Mouse (Mus musculus) liver, embryonic 11.5 days (tissue): Measurements from ENCODE around the gene Ntrk2. TPM values are rescaled to one million over a fixed set of nuclear protein-coding genes. Genes with fewer than 3 reads are reported as not detected.

Experiments used
- ATAC-seq: fragments of 200-750 bp; cut with Nextera tagmentation; replicated peaks from 2 replicates; pipeline ENCODE4 v1.8.0; 2017; ENCODE audit warnings: moderate number of reproducible peaks, mild to moderate bottlenecking, moderate TSS enrichment, moderate library complexity; ENCODE audit not compliant: low FRiP score
- DNase-seq: peaks from one replicate; pipeline ENCODE4 v3.0.0-alpha.2; 2017; ENCODE audit warnings: low spot score
- H3K27ac ChIP-seq: fragments of 300-500 bp; sonication (generic); 2 replicates; pipeline ENCODE4 v1.5.1; 2014; ENCODE audit warnings: mild to moderate bottlenecking, low read depth, low read length, control low read depth
- H3K27me3 ChIP-seq: fragments of 300-500 bp; sonication (generic); replicated peaks from 2 replicates; pipeline ENCODE4 v1.6.1; 2014; ENCODE audit warnings: low read length, mixed read lengths; ENCODE audit not compliant: control insufficient read depth, insufficient read depth
- H3K36me3 ChIP-seq: fragments of 300-500 bp; sonication (generic); 2 replicates; pipeline ENCODE4 v1.6.1; 2014; ENCODE audit warnings: mild to moderate bottlenecking, low read length, moderate library complexity, mixed read lengths; ENCODE audit not compliant: control insufficient read depth, insufficient read depth
- H3K4me1 ChIP-seq: fragments of 300-500 bp; sonication (generic); replicated peaks from 2 replicates; pipeline ENCODE4 v1.6.1; 2014; ENCODE audit warnings: low read length, mixed read lengths; ENCODE audit not compliant: control insufficient read depth, insufficient read depth
- H3K4me2 ChIP-seq: fragments of 300-500 bp; sonication (generic); 2 replicates; pipeline ENCODE4 v1.6.1; 2014; ENCODE audit warnings: mild to moderate bottlenecking, control low read depth, moderate library complexity
- H3K4me3 ChIP-seq: fragments of 300-500 bp; sonication (generic); 2 replicates; pipeline ENCODE4 v1.5.1; 2014; ENCODE audit warnings: low read depth, low read length, control low read depth
- H3K9ac ChIP-seq: fragments of 300-500 bp; sonication (generic); 2 replicates; pipeline ENCODE4 v1.6.1; 2014; ENCODE audit warnings: low read depth, low read length, control low read depth
- H3K9me3 ChIP-seq: fragments of 300-500 bp; sonication (generic); 2 replicates; pipeline ENCODE4 v1.6.1; 2016; ENCODE audit warnings: low read length, inconsistent platforms, mixed read lengths; ENCODE audit not compliant: control insufficient read depth
- whole genome bisulfite sequencing: fragments of 180-500 bp; shearing (Covaris S2); extraction: QIAGEN DNeasy Blood & Tissue Kit; methylation state at CpG from one replicate; pipeline ENCODE4 v1.1.7; 2014; 5-methylcytosine and 5-hydroxymethylcytosine counted together
- polyA plus RNA-seq: library from polyadenylated mRNA; unstranded; fragments of >200 nt; fragmentation: Nextera tagmentation; extraction: Ambion mirVana; gene quantifications from 2 replicates; pipeline ENCODE4 v1.2.1, GENCODE M21; 2014

Ntrk2 gene
- polyA plus RNA-seq, 1 experiment from 2014 or later: 1.9 TPM

GRCm38 (mm10) chr13:58958171-58958904 is 152.0 kb downstream of the Ntrk2 start:
- H3K4me1 ChIP-seq: no peaks in the 10 kb centered on the region
- ATAC-seq: no peak
- 71% methylated on average over 11 of the region's 11 CpGs for WGBS

GRCm38 (mm10) chr13:58960321-58960720 is 154.0 kb downstream of the Ntrk2 start:
- ATAC-seq (no peak), DNase-seq (no peak)
- Histone ChIP-seq H3K36me3 (no peaks in the 10 kb centered on the region), H3K27ac (no peak overlapping the region), H3K27me3 (no peaks in the 10 kb centered on the region), H3K9ac (no peak overlapping the region), H3K4me2 (no peak overlapping the region), H3K4me1 (no peaks in the 10 kb centered on the region), H3K9me3 (no peaks in the 10 kb centered on the region), H3K4me3 (no peak overlapping the region)
- 73% methylated on average over 6 of the region's 6 CpGs for WGBS

More at GRCm38 (mm10) chr13:58958171-58958904, 152.0 kb downstream of the Ntrk2 start:
- Histone ChIP-seq H3K27ac (no peak overlapping the region), H3K4me2 (no peak overlapping the region), H3K9me3 (no peaks in the 10 kb centered on the region), H3K27me3 (no peaks in the 10 kb centered on the region), H3K9ac (no peak overlapping the region), H3K36me3 (no peaks in the 10 kb centered on the region), H3K4me3 (no peak overlapping the region)
- no peak for DNase-seq

- no peaks in the 10 kb centered on the region for H3K36me3 ChIP-seq
- WGBS: 78% methylated on average over 12 of the region's 12 CpGs
- H3K4me3 ChIP-seq: no peak overlapping the region
- no peak for ATAC-seq
- no peak overlapping the region for H3K27ac ChIP-seq
- H3K9me3 ChIP-seq: no peaks in the 10 kb centered on the region
- no peaks in the 10 kb centered on the region for H3K27me3 ChIP-seq
- no peak overlapping the region for H3K9ac ChIP-seq
- no peak overlapping the region for H3K4me2 ChIP-seq
- DNase-seq: no peak
- H3K4me1 ChIP-seq: no peaks in the 10 kb centered on the region
Observed at GRCm38 (mm10) chr13:58964701-58965359, 158.5 kb downstream of the Ntrk2 start.

- ATAC-seq (no peak), DNase-seq (no peak)
- H3K4me1 ChIP-seq: no peaks in the 10 kb centered on the region
- no peaks in the 10 kb centered on the region for H3K27me3 ChIP-seq
- no peaks in the 10 kb centered on the region for H3K36me3 ChIP-seq
- no peak overlapping the region for H3K4me2 ChIP-seq
- H3K4me3 ChIP-seq: no peak overlapping the region
- 82% methylated on average over 3 of the region's 3 CpGs for WGBS
- H3K27ac ChIP-seq: no peak overlapping the region
- H3K9me3 ChIP-seq: no peaks in the 10 kb centered on the region
- H3K9ac ChIP-seq: no peak overlapping the region
Observed at GRCm38 (mm10) chr13:58965826-58966225, 159.5 kb downstream of the Ntrk2 start.

- ATAC-seq (no peak), DNase-seq (no peak)
- Histone ChIP-seq H3K4me3 (no peak overlapping the region), H3K4me1 (no peaks in the 10 kb centered on the region), H3K9me3 (no peaks in the 10 kb centered on the region), H3K36me3 (no peaks in the 10 kb centered on the region), H3K9ac (no peak overlapping the region), H3K4me2 (no peak overlapping the region), H3K27me3 (no peaks in the 10 kb centered on the region), H3K27ac (no peak overlapping the region)
- 77% methylated on average over 3 of the region's 3 CpGs for WGBS
Observed at GRCm38 (mm10) chr13:58966466-58966865, 160.1 kb downstream of the Ntrk2 start.

GRCm38 (mm10) chr13:58968168-58968567 is 161.8 kb downstream of the Ntrk2 start:
- no peak overlapping the region for H3K4me3 ChIP-seq
- no peak overlapping the region for H3K4me2 ChIP-seq
- WGBS: 48% methylated on average over 5 of the region's 5 CpGs
- DNase-seq: no peak
- H3K4me1 ChIP-seq: no peaks in the 10 kb centered on the region
- ATAC-seq: no peak
- no peak overlapping the region for H3K27ac ChIP-seq
- no peaks in the 10 kb centered on the region for H3K9me3 ChIP-seq
- no peaks in the 10 kb centered on the region for H3K27me3 ChIP-seq
- no peak overlapping the region for H3K9ac ChIP-seq
- H3K36me3 ChIP-seq: no peaks in the 10 kb centered on the region

GRCm38 (mm10) chr13:58971449-58971903 is 165.1 kb downstream of the Ntrk2 start:
- 52% methylated on average over 5 of the region's 5 CpGs for WGBS
- no peak for ATAC-seq

GRCm38 (mm10) chr13:58972511-58972910 is 166.1 kb downstream of the Ntrk2 start:
- no peak for ATAC-seq
- H3K4me3 ChIP-seq: no peak overlapping the region
- H3K4me1 ChIP-seq: no peaks in the 10 kb centered on the region
- H3K36me3 ChIP-seq: no peaks in the 10 kb centered on the region
- no peaks in the 10 kb centered on the region for H3K9me3 ChIP-seq
- H3K4me2 ChIP-seq: no peak overlapping the region
- H3K27me3 ChIP-seq: no peaks in the 10 kb centered on the region
- no peak overlapping the region for H3K9ac ChIP-seq
- DNase-seq: no peak
- 68% methylated on average over 5 of the region's 5 CpGs for WGBS
- H3K27ac ChIP-seq: no peak overlapping the region

More at GRCm38 (mm10) chr13:58971449-58971903, 165.1 kb downstream of the Ntrk2 start:
- H3K4me1 ChIP-seq: no peaks in the 10 kb centered on the region
- no peaks in the 10 kb centered on the region for H3K27me3 ChIP-seq
- H3K4me2 ChIP-seq: no peak overlapping the region
- no peaks in the 10 kb centered on the region for H3K36me3 ChIP-seq
- H3K27ac ChIP-seq: no peak overlapping the region
- no peak overlapping the region for H3K4me3 ChIP-seq
- H3K9me3 ChIP-seq: no peaks in the 10 kb centered on the region
- no peak for DNase-seq
- no peak overlapping the region for H3K9ac ChIP-seq

GRCm38 (mm10) chr13:58996447-58996846 is 190.1 kb downstream of the Ntrk2 start:
- WGBS: 60% methylated on average over 5 of the region's 5 CpGs
- no peak for ATAC-seq
- H3K4me1 ChIP-seq: no peaks in the 10 kb centered on the region

More at GRCm38 (mm10) chr13:58996447-58996846, 190.1 kb downstream of the Ntrk2 start:
- Histone ChIP-seq H3K27ac (no peak overlapping the region), H3K27me3 (no peaks in the 10 kb centered on the region), H3K4me3 (no peak overlapping the region), H3K4me2 (no peak overlapping the region), H3K9ac (no peak overlapping the region), H3K9me3 (no peaks in the 10 kb centered on the region), H3K36me3 (no peaks in the 10 kb centered on the region)
- DNase-seq: no peak
